Mouse (Mus musculus) frontal cortex, postnatal 10 days (tissue): Measurements from ENCODE around the gene Olfr503.
"Not testable (repeated sequence)": the region's sequence is repeated elsewhere in the genome, so short reads cannot be mapped to it uniquely, and the experiment has no call there.

Experiments used
- DNase-seq, 2 experiments: peaks; one replicate each; pipeline ENCODE4 v3.0.0; 2022; ENCODE audit warnings: low spot score in 2 of 2, mixed read lengths in 1 of 2

Olfr503 gene

DNA sequence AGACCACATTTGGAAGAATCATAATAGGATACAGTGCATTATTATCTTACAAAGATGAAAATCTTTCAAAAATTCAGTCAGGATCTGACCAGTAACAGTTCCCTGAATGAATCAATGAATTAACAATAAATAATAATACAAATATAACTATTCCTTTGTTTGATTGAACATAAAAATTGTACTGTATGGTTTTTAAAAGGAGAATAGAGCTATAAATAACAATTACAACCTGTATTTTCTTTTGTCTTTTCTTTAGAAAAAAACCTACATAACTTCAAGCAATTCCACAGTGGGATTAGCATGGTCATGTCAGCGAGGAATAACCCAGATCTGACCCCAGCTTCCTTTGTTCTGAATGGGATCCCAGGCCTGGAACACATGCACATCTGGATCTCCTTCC, at the start of gene Olfr503:
Gene Olfr503, plus strand, starts transcription at position 301 of the 400 bp plus-strand sequence.
- not testable (repeated sequence) for DNase-seq

DNA sequence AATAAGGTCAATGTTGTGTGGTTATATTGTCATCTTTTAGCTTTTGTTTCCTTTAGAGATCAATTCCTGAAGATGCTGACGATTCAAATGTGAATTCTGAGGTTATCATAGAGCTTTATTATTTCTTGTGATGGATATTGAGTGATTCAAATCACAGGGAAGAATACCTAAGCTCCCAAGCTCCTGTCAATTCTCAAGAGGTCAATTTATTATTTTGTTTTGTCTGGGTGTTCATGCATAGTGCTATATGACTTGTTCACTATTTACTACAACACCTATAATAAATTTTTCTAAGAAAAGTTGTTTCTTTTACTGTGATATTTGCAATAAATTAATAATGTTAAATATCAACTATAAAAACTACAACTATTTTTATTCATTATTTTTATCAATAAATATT, 19.4 kb upstream of the Olfr503 start, which contains the start of gene Olfr502:
Gene Olfr502, minus strand, starts transcription at position 101 of the 400 bp plus-strand sequence.
- no peak for DNase-seq

DNA sequence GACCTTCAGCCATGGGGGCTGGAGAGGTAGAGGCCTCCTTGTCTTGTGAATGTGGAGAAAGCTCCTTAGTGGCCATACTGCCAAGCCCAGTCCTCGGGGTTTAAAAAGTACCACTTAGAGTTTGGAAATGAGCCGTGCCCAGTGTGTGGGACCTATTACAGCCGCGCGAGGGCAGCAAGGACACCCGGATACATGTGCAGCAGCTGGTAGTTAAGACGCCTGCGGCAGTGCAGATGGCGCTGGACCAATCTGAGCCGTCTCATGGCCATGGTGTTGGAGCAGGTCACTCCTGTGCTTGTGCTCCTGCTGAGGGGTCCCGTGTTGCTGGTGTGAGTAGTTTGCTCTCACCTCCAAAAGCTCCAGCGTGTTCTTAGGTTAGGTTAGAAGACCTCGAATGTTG, 1.9 kb upstream of the Olfr503 start:
- DNase-seq = no peak

DNA sequence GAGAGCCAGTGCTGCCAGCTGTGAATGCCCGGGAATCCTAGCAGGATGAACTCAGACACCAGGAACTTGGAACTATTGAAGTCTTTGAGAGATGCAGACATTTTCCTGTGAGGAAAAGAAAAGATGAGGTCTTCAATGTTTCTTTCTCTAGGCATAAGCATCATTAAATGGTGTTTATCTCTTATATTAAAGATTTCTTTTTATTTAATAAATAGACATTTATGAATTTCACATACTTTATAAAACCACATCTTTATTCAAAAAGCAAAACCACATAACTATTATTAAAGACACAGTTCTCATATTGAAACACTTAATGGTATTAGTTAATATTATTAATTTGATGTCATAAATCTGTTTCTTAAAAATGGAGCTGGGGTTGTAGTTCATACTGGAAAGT, 21.4 kb downstream of the Olfr503 start, which contains the start of gene Olfr504:
Gene Olfr504, minus strand, starts transcription at position 101 of the 400 bp plus-strand sequence.
- no peak for DNase-seq

DNA sequence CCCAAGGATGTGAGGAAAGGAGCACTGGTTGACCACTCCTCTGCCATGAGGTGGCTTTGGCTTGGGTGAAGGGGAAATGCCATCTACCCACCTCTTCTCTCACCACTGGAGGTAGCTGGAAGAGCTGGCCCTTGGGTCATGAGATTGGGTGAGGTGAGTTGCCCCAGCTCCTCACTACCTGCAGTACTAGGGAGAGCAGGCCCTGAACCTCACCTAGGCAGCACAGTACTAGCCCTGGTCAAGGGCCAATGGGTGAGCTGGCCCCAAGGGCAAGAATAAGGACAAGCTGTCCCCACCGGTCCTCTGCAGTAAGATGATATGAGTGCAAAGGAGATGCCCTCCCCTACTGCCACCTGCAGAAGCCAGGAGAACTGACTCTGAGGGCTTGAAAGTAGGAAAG, 45.5 kb downstream of the Olfr503 start:
- DNase-seq = no peak
